Mouse (Mus musculus) stomach, embryonic 15.5 days (tissue): ENCODE measurements around the gene Tox3. TPM values are rescaled to one million over a fixed set of nuclear protein-coding genes. Genes with fewer than 3 reads are reported as not detected.

Experiments used
- ATAC-seq: fragments of 200-750 bp; cut with Nextera tagmentation; 2 replicates; pipeline ENCODE4 v1.8.0; 2017; ENCODE audit warnings: low read depth, moderate number of reproducible peaks, moderate TSS enrichment; ENCODE audit not compliant: insufficient read depth, low FRiP score
- H3K27ac ChIP-seq: fragments of 300-500 bp; sonication (generic); 2 replicates; pipeline ENCODE4 v1.5.1; 2015; ENCODE audit warnings: mild to moderate bottlenecking, inconsistent platforms
- H3K27me3 ChIP-seq: fragments of 300-500 bp; sonication (generic); replicated peaks from 2 replicates; pipeline ENCODE4 v1.6.1; 2015; ENCODE audit warnings: inconsistent platforms
- H3K36me3 ChIP-seq: fragments of 300-500 bp; sonication (generic); 2 replicates; pipeline ENCODE4 v1.6.1; 2015; ENCODE audit warnings: inconsistent platforms
- H3K4me1 ChIP-seq: fragments of 300-500 bp; sonication (generic); 2 replicates; pipeline ENCODE4 v1.6.1; 2015; ENCODE audit warnings: inconsistent platforms
- H3K4me2 ChIP-seq: fragments of 300-500 bp; sonication (generic); 2 replicates; pipeline ENCODE4 v1.6.1; 2015; ENCODE audit warnings: mild to moderate bottlenecking, inconsistent platforms
- H3K4me3 ChIP-seq: fragments of 300-500 bp; sonication (generic); replicated peaks from 2 replicates; pipeline ENCODE4 v1.5.1; 2015; ENCODE audit warnings: inconsistent platforms
- H3K9ac ChIP-seq: fragments of 300-500 bp; sonication (generic); 2 replicates; pipeline ENCODE4 v1.6.1; 2015; ENCODE audit warnings: inconsistent platforms
- H3K9me3 ChIP-seq: fragments of 300-500 bp; sonication (generic); 2 replicates; pipeline ENCODE4 v1.6.1; 2016; ENCODE audit warnings: inconsistent platforms
- WGBS: fragments of 180-500 bp; shearing (Covaris S2); methylation state at CpG from one replicate; pipeline ENCODE4 v1.1.7; 2015; 5-methylcytosine and 5-hydroxymethylcytosine counted together
- polyA plus RNA-seq: library from polyadenylated mRNA; unstranded; fragments of >200 nt; fragmentation: Nextera tagmentation; extraction: Ambion mirVana; gene quantifications from 2 replicates; pipeline ENCODE4 v1.2.1, GENCODE M21; 2015

Tox3 gene
- polyA plus RNA-seq, 1 experiment from 2014 or later = 11.3 TPM

- ATAC-seq = no peak
Measured at GRCm38 (mm10) chr8:90352991-90353390, 4.8 kb upstream of the Tox3 start.

GRCm38 (mm10) chr8:90349709-90350562, 1.8 kb upstream of the Tox3 start:
- 0 out of 2 replicates have a peak, but pooled peaks have one; percentile 15 for ATAC-seq
- 37% methylated on average over 13 of the region's 13 CpGs for WGBS
- no peak overlapping the region for H3K27ac ChIP-seq
- H3K9me3 ChIP-seq = no peaks in the 10 kb centered on the region
- 0 out of 2 replicates have a peak, but pooled peaks cover 3% of the 10 kb centered on the region for H3K27me3 ChIP-seq
- H3K9ac ChIP-seq = no peak overlapping the region
- no peaks in the 10 kb centered on the region for H3K36me3 ChIP-seq
- H3K4me2 ChIP-seq = no peak overlapping the region
- peaks cover 18% of the 10 kb centered on the region for H3K4me1 ChIP-seq
- H3K4me3 ChIP-seq = no peak overlapping the region

More at GRCm38 (mm10) chr8:90352991-90353390, 4.8 kb upstream of the Tox3 start:
- 67% methylated on average over 2 of the region's 2 CpGs for WGBS
- no peak overlapping the region for H3K27ac ChIP-seq
- no peaks in the 10 kb centered on the region for H3K36me3 ChIP-seq
- H3K9me3 ChIP-seq = no peaks in the 10 kb centered on the region
- peaks cover 11% of the 10 kb centered on the region; the same call in 1 of the 2 replicates for H3K4me1 ChIP-seq
- no peak overlapping the region for H3K9ac ChIP-seq
- 0 out of 2 replicates have a peak, but pooled peaks cover 3% of the 10 kb centered on the region for H3K27me3 ChIP-seq
- H3K4me2 ChIP-seq = no peak overlapping the region
- H3K4me3 ChIP-seq = no peak overlapping the region

GRCm38 (mm10) chr8:90348926-90349683, 962 bp upstream of the Tox3 start:
- Histone ChIP-seq H3K4me3 (peak overlapping the region; percentile 73; the same call in 1 of the 2 replicates), H3K4me1 (peaks cover 18% of the 10 kb centered on the region), H3K36me3 (no peaks in the 10 kb centered on the region), H3K9ac (no peak overlapping the region), H3K4me2 (peak overlapping the region; percentile 81; the same call in 1 of the 2 replicates), H3K9me3 (no peaks in the 10 kb centered on the region), H3K27ac (peak overlapping the region; percentile 91), H3K27me3 (0 out of 2 replicates have a peak, but pooled peaks cover 3% of the 10 kb centered on the region)
- 47% methylated on average over 11 of the region's 11 CpGs for WGBS
- ATAC-seq = no peak

DNA sequence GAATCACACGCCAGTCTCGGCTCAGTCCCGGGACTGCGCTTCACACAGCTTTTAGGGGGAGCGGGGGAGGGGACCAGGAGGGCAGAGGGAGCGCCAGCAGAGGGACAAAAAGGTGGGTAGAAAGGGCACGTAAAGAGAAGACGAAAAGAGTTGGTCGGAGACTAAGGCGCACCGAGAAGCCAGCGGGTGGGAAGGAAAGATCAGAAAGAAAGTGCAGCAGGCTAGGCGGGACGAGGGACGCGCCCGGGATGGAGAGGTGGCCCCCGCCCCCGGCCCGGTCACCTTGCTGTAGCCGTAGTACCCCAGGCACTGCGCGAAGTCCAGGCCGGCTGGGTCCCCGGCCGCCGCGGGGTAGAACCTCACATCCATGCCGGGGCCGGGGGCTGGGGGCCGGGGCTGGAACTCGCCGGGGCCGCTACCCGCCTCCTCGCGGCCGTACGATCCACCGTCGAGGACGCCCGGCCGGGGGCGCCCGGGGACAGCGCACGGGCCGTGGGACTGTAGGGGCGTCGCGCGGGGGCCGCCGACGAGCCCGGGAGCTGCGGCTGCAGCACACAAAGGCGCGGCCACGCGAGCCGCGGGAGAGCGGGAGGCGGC, 464 bp downstream of the Tox3 start:
- Histone ChIP-seq H3K4me3 (peak overlapping the region; percentile 73), H3K4me1 (peaks cover 18% of the 10 kb centered on the region), H3K27me3 (0 out of 2 replicates have a peak, but pooled peaks cover 3% of the 10 kb centered on the region), H3K27ac (peak overlapping the region; percentile 91), H3K9me3 (no peaks in the 10 kb centered on the region), H3K4me2 (peak overlapping the region; percentile 81), H3K9ac (peak overlapping the region; percentile 80), H3K36me3 (no peaks in the 10 kb centered on the region)
- WGBS = under 1% methylated on average over 51 of the region's 66 CpGs
- ATAC-seq = peak; percentile 43; the same call in 1 of the 2 replicates

GRCm38 (mm10) chr8:90346880-90347535, 1.1 kb downstream of the Tox3 start:
- Histone ChIP-seq H3K9me3 (no peaks in the 10 kb centered on the region), H3K36me3 (no peaks in the 10 kb centered on the region), H3K9ac (peak overlapping the region; percentile 80), H3K27me3 (0 out of 2 replicates have a peak, but pooled peaks cover 3% of the 10 kb centered on the region), H3K4me1 (peaks cover 18% of the 10 kb centered on the region), H3K27ac (peak overlapping the region; percentile 91; the same call in 1 of the 2 replicates), H3K4me3 (peak overlapping the region; percentile 73), H3K4me2 (peak overlapping the region; percentile 81)
- WGBS = 2% methylated on average over 21 of the region's 21 CpGs
- no peak for ATAC-seq

DNA sequence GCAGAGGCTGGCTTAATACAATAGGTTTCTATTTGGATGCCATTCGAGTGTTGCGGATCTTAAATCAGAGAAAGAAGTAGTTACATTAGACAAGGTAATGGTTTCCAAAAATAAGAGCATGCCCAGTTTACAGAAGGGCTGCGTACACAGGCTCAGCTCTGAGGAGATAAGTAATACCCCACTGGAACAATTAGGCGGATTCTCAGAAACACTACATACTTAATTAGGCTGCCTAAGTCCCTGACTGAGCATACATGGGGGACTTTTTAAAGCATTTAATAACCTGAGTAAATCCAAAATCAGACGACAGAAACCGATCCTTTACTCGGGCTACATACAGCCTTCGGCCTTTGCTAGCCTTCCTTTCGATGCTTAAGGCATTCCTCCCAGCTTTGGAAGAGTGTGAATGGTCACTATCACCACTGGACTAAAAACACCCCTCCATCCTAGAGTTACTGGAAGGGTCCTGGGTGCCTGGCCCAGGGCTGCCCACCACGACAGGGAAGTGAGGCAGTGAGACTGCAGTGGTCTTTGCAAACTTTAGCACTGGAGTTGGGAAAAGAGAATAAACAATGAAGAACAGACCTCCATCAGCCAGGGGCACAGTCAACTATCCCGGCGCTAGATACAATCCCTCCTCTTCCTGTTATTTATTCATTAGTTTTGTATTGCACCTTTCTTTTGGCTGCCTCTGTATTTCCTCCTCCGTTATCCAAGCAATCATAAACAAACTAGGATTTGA, 1.8 kb downstream of the Tox3 start:
- Histone ChIP-seq H3K27ac (0 out of 2 replicates have a peak overlapping the region, but pooled peaks have one; percentile 16), H3K27me3 (no peaks in the 10 kb centered on the region), H3K4me1 (peaks cover 18% of the 10 kb centered on the region), H3K36me3 (no peaks in the 10 kb centered on the region), H3K9me3 (no peaks in the 10 kb centered on the region), H3K4me3 (peak overlapping the region; percentile 73), H3K9ac (no peak overlapping the region), H3K4me2 (peak overlapping the region; percentile 81)
- WGBS = 33% methylated on average over 13 of the region's 13 CpGs
- no peak for ATAC-seq

GRCm38 (mm10) chr8:90330377-90331285, 17.5 kb downstream of the Tox3 start:
- H3K36me3 ChIP-seq = no peaks in the 10 kb centered on the region
- H3K4me1 ChIP-seq = no peaks in the 10 kb centered on the region
- H3K27me3 ChIP-seq = no peaks in the 10 kb centered on the region
- no peaks in the 10 kb centered on the region for H3K9me3 ChIP-seq
- WGBS = 75% methylated on average over 7 of the region's 7 CpGs
- H3K27ac ChIP-seq = no peak overlapping the region
- H3K9ac ChIP-seq = no peak overlapping the region
- no peak overlapping the region for H3K4me3 ChIP-seq
- ATAC-seq = no peak
- H3K4me2 ChIP-seq = no peak overlapping the region

GRCm38 (mm10) chr8:90323824-90324223, 24.3 kb downstream of the Tox3 start:
- ATAC-seq = no peak
- 32% methylated on average over 4 of the region's 4 CpGs for WGBS
- Histone ChIP-seq H3K9ac (no peak overlapping the region), H3K9me3 (no peaks in the 10 kb centered on the region), H3K27me3 (no peaks in the 10 kb centered on the region), H3K27ac (no peak overlapping the region), H3K36me3 (no peaks in the 10 kb centered on the region), H3K4me1 (no peaks in the 10 kb centered on the region), H3K4me2 (no peak overlapping the region), H3K4me3 (no peak overlapping the region)

GRCm38 (mm10) chr8:90322701-90323439, 25.3 kb downstream of the Tox3 start:
- H3K27me3 ChIP-seq = no peaks in the 10 kb centered on the region
- H3K4me1 ChIP-seq = no peaks in the 10 kb centered on the region
- H3K27ac ChIP-seq = no peak overlapping the region
- no peaks in the 10 kb centered on the region for H3K9me3 ChIP-seq
- no peak overlapping the region for H3K9ac ChIP-seq
- H3K4me2 ChIP-seq = no peak overlapping the region
- 64% methylated on average over 8 of the region's 8 CpGs for WGBS
- no peak overlapping the region for H3K4me3 ChIP-seq
- H3K36me3 ChIP-seq = no peaks in the 10 kb centered on the region
- ATAC-seq = no peak
